Mouse (Mus musculus): ENCODE data around the gene Crip3. TPM values are rescaled to one million over a fixed set of nuclear protein-coding genes. Genes with fewer than 3 reads are reported as not detected.

Crip3 gene
- polyA plus RNA-seq, 1 experiment from 2014 or later: 0.54 TPM

GRCm38 (mm10) chr17:46438298-46438873 is 9.7 kb downstream of the Crip3 start, which contains the start of gene Slc22a7:
Gene Slc22a7, minus strand, starts transcription at chr17:46438457.
- H3K9me3 ChIP-seq: no peaks in the 10 kb centered on the region
- WGBS: 76% methylated on average over 4 of the region's 4 CpGs
- no peak for DNase-seq (ENCODE audit: low spot score)

DNA sequence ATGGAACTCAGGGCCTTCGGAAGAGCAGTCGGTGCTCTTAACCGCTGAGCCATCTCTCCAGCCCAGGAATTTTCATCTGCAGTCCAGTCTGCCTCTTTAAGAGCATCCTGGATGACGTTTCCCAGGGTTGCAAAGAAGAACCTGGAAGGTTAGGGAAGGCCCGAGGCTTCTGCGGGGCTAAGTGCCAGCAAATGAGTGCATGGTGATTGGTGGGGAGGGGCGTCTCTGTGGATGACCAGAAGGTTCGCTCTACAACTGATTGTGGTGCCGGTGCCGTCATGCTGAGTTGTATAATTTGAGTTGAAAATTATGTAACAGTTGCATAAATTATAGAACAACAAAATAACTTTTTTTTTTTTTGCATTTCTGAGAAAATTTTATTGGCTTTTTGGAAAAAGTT is 10.4 kb downstream of the Crip3 start:
- peaks cover 16% of the 10 kb centered on the region for H3K4me1 ChIP-seq
- WGBS: 88% methylated on average over 10 of the region's 10 CpGs
- peaks cover 77% of the 10 kb centered on the region for H3K27me3 ChIP-seq (ENCODE audit: insufficient read depth, poor library complexity, severe bottlenecking)
- no peak overlapping the region for H3K4me3 ChIP-seq
- H3K9me3 ChIP-seq: no peaks in the 10 kb centered on the region
- DNase-seq (ENCODE audit: low spot score): no peak
- no peak overlapping the region for H3K27ac ChIP-seq
- H3K36me3 ChIP-seq: no peaks in the 10 kb centered on the region

More at GRCm38 (mm10) chr17:46438298-46438873, 9.7 kb downstream of the Crip3 start, which contains the start of gene Slc22a7:
- Histone ChIP-seq H3K4me3 (no peak within 1 kb of the TSS), H3K27me3 (ENCODE audit: insufficient read depth, poor library complexity, severe bottlenecking) (peaks cover 70% of the 10 kb centered on the region), H3K27ac (no peak within 1 kb of the TSS), H3K4me1 (peaks cover 24% of the 10 kb centered on the region), H3K36me3 (no peaks in the 10 kb centered on the region)

DNA sequence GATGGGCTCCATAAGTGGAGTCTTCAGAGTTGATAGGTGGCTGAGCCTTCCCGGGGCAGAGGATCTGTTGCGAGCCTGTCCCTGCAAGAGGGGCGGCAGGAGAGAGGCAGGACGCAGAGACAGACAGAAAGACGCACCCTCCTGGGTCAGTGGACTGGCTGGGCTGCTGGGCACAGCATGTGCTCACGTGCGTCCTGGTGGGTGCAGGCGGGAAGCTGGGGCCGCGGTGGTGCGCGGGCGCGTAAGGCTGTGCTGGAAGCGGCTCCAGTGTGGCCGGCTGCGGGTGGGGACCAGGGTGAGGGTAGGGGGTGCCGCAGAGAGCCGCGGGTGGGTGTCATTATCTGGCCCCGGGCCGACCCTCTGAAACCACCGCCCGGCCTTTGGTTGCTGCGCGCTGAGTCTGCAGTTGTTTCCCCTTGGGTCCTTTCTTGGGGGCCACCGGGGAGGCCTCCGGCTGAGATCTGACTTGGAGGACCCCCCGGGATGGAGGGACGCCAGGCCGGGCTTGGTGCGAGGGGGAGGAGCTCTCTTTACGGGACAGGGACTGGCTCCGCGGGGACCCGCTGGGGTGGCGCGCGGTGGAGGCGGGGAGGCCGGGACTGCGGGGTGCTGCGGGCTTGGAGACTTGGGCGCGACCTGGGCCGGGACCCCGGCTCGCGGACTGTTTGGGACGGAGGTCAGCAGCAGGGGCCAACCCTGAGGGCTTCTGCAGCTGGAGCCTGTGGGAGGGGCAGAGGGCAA is 16.3 kb downstream of the Crip3 start:
- no peak for DNase-seq (ENCODE audit: low spot score)
- peak overlapping the region; percentile 61 for H3K4me3 ChIP-seq
- H3K36me3 ChIP-seq: no peaks in the 10 kb centered on the region
- no peaks in the 10 kb centered on the region for H3K9me3 ChIP-seq
- peaks cover 29% of the 10 kb centered on the region for H3K4me1 ChIP-seq
- peak overlapping the region; percentile 63 for H3K27ac ChIP-seq
- peaks cover 89% of the 10 kb centered on the region for H3K27me3 ChIP-seq (ENCODE audit: insufficient read depth, poor library complexity, severe bottlenecking)
- 2% methylated on average over 50 of the region's 50 CpGs for WGBS

GRCm38 (mm10) chr17:46446264-46446663 is 17.5 kb downstream of the Crip3 start:
- Histone ChIP-seq H3K36me3 (no peaks in the 10 kb centered on the region), H3K4me3 (no peak overlapping the region), H3K4me1 (peaks cover 29% of the 10 kb centered on the region), H3K27me3 (ENCODE audit: insufficient read depth, poor library complexity, severe bottlenecking) (peaks cover 88% of the 10 kb centered on the region), H3K27ac (no peak overlapping the region), H3K9me3 (no peaks in the 10 kb centered on the region)
- no peak for DNase-seq (ENCODE audit: low spot score)
- WGBS: 85% methylated on average over 16 of the region's 16 CpGs

DNA sequence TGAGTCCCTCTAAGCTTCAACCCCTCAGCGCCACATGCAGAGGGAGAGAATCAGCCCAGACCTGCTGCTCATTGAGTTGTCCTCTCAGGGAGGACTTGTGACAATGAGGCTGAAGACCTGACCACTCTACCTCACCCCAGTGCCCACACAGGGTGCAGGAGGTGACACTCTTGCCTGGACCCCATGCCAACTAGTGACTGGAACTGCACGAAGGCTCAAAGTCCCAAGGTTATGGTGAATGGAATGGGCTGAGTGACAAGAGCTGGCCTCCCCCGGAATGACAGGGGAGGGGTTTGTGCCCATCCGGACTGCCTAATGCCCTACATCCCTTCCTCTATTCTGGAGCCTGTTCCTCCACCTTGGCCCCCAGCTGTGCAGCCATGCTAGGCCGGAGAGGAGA is 24.0 kb downstream of the Crip3 start:
- Histone ChIP-seq H3K27me3 (ENCODE audit: insufficient read depth, poor library complexity, severe bottlenecking) (peaks cover 85% of the 10 kb centered on the region), H3K27ac (no peak overlapping the region), H3K36me3 (no peaks in the 10 kb centered on the region), H3K4me1 (peaks cover 46% of the 10 kb centered on the region), H3K4me3 (0 out of 2 replicates have a peak overlapping the region, but pooled peaks have one; percentile 18), H3K9me3 (no peaks in the 10 kb centered on the region)
- no peak for DNase-seq (ENCODE audit: low spot score)
- 26% methylated on average over 5 of the region's 5 CpGs for WGBS

- H3K27me3 ChIP-seq (ENCODE audit: insufficient read depth, poor library complexity, severe bottlenecking): peaks cover 85% of the 10 kb centered on the region
- WGBS: 6% methylated on average over 13 of the region's 13 CpGs
- H3K9me3 ChIP-seq: no peaks in the 10 kb centered on the region
- DNase-seq (ENCODE audit: low spot score): no peak
- no peak overlapping the region for H3K27ac ChIP-seq
- no peaks in the 10 kb centered on the region for H3K36me3 ChIP-seq
- peaks cover 50% of the 10 kb centered on the region for H3K4me1 ChIP-seq
- H3K4me3 ChIP-seq: peak overlapping the region; percentile 59; the same call in 1 of the 2 replicates
Measured at GRCm38 (mm10) chr17:46453302-46453948, 24.7 kb downstream of the Crip3 start.

DNA sequence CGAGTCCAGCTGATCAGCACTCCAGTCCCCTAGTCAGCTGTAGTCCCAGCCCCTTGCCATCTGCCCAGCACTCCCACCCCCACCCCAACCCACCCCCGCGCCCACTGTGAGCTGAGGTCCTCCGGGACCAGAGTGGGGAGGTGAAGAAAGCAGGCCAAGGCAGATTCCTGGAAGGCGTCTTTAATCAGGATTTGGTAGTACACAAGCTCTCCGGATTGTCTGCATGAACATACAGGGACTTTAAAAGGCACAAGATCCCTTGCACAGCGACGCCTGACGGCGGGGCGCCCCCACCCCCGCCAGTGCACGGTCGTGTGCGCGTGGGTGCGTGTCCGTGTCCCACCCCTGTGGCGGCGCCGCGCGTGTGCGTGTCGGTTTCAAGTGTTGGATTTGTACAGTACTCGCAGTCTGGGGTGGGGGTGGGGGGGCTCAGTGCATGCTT is 25.3 kb downstream of the Crip3 start:
- no peaks in the 10 kb centered on the region for H3K36me3 ChIP-seq
- H3K9me3 ChIP-seq: no peaks in the 10 kb centered on the region
- WGBS: 3% methylated on average over 26 of the region's 26 CpGs
- H3K27ac ChIP-seq: no peak overlapping the region
- DNase-seq (ENCODE audit: low spot score): no peak
- peak overlapping the region; percentile 59 for H3K4me3 ChIP-seq
- H3K4me1 ChIP-seq: peaks cover 56% of the 10 kb centered on the region
- peaks cover 87% of the 10 kb centered on the region for H3K27me3 ChIP-seq (ENCODE audit: insufficient read depth, poor library complexity, severe bottlenecking)

DNA sequence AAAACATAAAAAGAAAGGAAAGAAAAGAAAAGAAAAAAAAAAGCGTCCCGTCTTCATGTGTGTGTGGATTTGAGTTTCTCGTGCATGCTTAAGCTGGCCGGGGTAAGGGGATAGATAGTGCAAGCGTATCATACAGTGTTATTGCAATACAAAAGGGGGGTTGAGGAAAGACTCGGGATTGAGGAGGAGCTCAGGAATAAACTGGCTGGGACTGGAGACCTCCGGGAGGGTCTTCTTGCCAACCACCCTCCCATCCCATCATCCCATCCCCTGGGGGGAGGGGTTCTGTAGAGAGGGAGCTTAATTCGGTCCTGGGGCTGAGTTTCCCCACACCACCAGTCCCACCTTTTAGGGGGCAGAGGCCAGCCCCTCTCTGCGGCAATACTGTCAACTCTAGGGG is 25.8 kb downstream of the Crip3 start:
- H3K9me3 ChIP-seq: no peaks in the 10 kb centered on the region
- H3K27ac ChIP-seq: peak overlapping the region; percentile 44
- no peaks in the 10 kb centered on the region for H3K36me3 ChIP-seq
- WGBS: 1% methylated on average over 9 of the region's 9 CpGs
- peaks cover 90% of the 10 kb centered on the region for H3K27me3 ChIP-seq (ENCODE audit: insufficient read depth, poor library complexity, severe bottlenecking)
- peak overlapping the region; percentile 59 for H3K4me3 ChIP-seq
- DNase-seq (ENCODE audit: low spot score): no peak
- peaks cover 61% of the 10 kb centered on the region for H3K4me1 ChIP-seq

- DNase-seq (ENCODE audit: low spot score): no peak
- Histone ChIP-seq H3K4me3 (peak overlapping the region; percentile 59), H3K36me3 (no peaks in the 10 kb centered on the region), H3K9me3 (no peaks in the 10 kb centered on the region), H3K4me1 (peaks cover 66% of the 10 kb centered on the region), H3K27ac (peak overlapping the region; percentile 44), H3K27me3 (ENCODE audit: insufficient read depth, poor library complexity, severe bottlenecking) (peaks cover 91% of the 10 kb centered on the region)
- WGBS: 2% methylated on average over 33 of the region's 33 CpGs
Measured at GRCm38 (mm10) chr17:46455110-46455691, 26.5 kb downstream of the Crip3 start.

GRCm38 (mm10) chr17:46457791-46458190 is 29.1 kb downstream of the Crip3 start:
- H3K27ac ChIP-seq: peak overlapping the region; percentile 72
- WGBS: 10% methylated on average over 10 of the region's 10 CpGs
- no peak for DNase-seq (ENCODE audit: low spot score)
- H3K9me3 ChIP-seq: no peaks in the 10 kb centered on the region
- H3K36me3 ChIP-seq: no peaks in the 10 kb centered on the region
- peaks cover 97% of the 10 kb centered on the region for H3K27me3 ChIP-seq (ENCODE audit: insufficient read depth, poor library complexity, severe bottlenecking)
- peaks cover 81% of the 10 kb centered on the region for H3K4me1 ChIP-seq
- H3K4me3 ChIP-seq: no peak overlapping the region

DNA sequence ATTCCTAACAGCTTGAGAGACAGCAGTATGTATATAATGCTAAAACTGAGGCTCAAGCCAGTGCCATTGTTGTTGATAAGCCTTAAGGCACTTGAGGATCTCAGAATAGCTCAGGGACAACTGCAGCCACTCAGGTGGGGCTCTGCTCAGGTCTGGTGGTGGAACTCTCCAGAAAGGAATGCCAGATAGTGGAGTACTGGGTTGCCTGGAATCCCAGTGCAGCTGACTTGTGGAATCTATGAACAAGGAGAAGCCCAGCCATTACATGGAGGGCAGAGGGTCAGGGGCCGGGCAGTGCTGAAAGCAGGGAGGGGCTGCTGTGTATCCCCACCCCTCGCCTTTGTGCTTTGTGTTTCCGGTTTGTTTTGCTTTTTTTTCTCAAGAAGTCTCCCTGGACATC is 29.7 kb downstream of the Crip3 start:
- Histone ChIP-seq H3K4me3 (no peak overlapping the region), H3K4me1 (peaks cover 75% of the 10 kb centered on the region), H3K9me3 (no peaks in the 10 kb centered on the region), H3K36me3 (no peaks in the 10 kb centered on the region), H3K27me3 (ENCODE audit: insufficient read depth, poor library complexity, severe bottlenecking) (peaks cover 97% of the 10 kb centered on the region), H3K27ac (peak overlapping the region; percentile 72)
- WGBS: 9% methylated on average over 3 of the region's 3 CpGs
- no peak for DNase-seq (ENCODE audit: low spot score)

GRCm38 (mm10) chr17:46460673-46461072 is 31.9 kb downstream of the Crip3 start:
- Histone ChIP-seq H3K9me3 (no peaks in the 10 kb centered on the region), H3K4me1 (peaks cover 56% of the 10 kb centered on the region), H3K36me3 (no peaks in the 10 kb centered on the region), H3K4me3 (peak overlapping the region; percentile 62), H3K27me3 (ENCODE audit: insufficient read depth, poor library complexity, severe bottlenecking) (peaks cover 93% of the 10 kb centered on the region), H3K27ac (peak overlapping the region; percentile 77)
- WGBS: 1% methylated on average over 32 of the region's 32 CpGs
- no peak for DNase-seq (ENCODE audit: low spot score)

- H3K9me3 ChIP-seq: no peaks in the 10 kb centered on the region
- peak overlapping the region; percentile 77 for H3K27ac ChIP-seq
- 11% methylated on average over 8 of the region's 8 CpGs for WGBS
- H3K36me3 ChIP-seq: no peaks in the 10 kb centered on the region
- peaks cover 51% of the 10 kb centered on the region for H3K4me1 ChIP-seq
- peak overlapping the region; percentile 62 for H3K4me3 ChIP-seq
- DNase-seq (ENCODE audit: low spot score): no peak
- H3K27me3 ChIP-seq (ENCODE audit: insufficient read depth, poor library complexity, severe bottlenecking): peaks cover 93% of the 10 kb centered on the region
Measured at GRCm38 (mm10) chr17:46461347-46461746, 32.6 kb downstream of the Crip3 start.
